Mouse (Mus musculus): ENCODE measurements around the gene Flrt1.
"Not testable (repeated sequence)": the region's sequence is repeated elsewhere in the genome, so short reads cannot be mapped to it uniquely, and the experiment has no call there.

The Flrt1 gene

DNA sequence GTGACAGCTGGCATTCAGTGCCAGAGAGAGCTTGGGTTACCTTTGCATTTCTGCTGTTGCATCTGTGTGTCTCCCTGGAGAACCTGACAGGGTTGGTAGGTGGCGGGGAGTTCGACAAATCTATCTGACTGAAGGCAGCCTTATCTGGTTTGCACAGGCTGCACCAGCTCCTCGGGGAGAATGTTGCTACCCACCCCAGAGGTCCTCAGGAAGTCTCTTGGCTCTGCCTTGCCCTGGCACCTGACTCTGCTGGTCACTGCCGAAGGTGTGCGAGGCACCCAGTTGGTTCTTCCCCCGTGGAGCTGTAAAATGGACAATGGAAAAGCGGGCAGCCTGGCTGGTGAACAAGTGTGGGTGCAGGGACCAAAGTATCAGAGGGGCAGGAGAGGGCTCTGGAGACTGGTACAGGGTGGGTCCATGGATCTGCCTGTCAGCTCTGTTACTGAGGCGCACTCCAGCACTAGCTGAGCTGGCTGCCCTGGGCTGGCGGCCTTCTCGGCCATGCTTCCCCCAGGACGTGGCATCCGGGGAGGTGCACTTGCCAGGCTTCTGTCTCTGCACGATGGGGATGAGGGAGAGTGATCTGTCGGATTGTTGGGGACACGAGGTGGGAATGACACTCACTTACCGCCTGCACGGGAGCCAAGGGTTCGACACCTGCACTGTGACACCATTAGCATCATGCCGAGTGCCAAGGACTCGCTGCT lies 38.0 kb downstream of the Flrt1 start:
- no peak for DNase-seq

- no peak for DNase-seq
These were observed 38.6 kb downstream of the Flrt1 start for GRCm38 (mm10) chr19:7066828-7067342.

DNA sequence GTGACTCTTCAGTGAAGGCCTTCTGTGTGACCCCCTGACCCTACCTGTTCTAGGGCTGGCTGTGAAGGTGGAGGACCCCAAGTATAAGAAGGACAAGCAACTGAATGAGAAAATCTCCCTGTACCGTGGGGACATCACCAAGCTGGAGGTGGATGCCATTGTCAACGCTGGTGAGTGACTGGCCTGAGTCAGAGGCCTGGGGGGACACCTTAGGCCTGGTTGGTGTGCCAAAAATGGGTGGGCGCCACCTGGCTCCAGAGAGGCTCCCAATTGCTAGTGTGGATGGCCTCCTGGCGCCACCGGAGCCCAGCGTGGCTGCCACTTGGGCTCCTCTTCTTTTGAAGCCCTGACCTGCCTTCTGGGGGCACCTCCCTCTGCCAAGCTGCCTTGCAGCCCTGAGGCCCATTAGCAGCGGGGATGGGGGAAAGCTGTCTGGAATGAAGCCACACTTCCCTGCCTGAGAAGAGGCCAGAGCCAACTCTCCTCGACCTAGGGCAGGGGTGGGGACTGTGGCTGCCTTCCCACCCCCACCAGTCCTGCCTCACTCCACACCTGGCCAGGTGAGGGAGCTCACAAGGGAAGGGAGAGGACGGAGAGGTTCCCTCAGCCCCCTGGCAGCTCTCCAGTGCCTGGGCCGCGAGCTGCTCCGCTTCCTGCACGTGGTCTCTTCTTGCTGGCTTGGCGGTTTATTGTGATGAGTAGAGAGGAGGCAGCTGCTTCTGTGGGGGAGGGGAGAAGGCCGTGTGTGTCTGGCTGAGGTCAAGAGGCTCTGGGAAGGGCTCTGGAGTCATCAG lies 39.3 kb downstream of the Flrt1 start:
- DNase-seq = no peak

GRCm38 (mm10) chr19:7064571-7064970 lies 41.0 kb downstream of the Flrt1 start:
- DNase-seq = peak; percentile 87 to 91

- no peak for DNase-seq
These were observed 42.6 kb downstream of the Flrt1 start for GRCm38 (mm10) chr19:7062916-7063315.

- DNase-seq = no peak
These were observed 43.4 kb downstream of the Flrt1 start for GRCm38 (mm10) chr19:7062110-7062509.

DNA sequence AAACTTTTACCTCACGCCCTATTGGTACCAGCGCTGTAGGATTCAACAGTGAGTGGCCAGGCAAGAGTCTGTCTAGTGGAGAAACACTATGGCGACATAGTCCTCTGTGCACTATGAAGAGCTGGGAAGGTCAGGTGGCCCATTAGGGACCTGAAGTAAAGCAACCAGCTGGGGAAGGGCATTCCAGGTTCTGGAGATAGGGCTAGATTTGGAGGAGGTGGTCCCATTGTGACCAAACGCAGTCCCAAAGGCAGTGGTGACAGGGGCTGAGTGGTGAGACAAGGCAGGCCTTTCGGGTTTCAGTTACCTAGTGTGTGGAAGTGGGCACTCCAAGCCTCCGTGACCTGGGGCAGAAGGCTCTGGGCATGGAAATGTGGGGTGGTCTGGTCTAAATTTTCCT lies 47.0 kb downstream of the Flrt1 start:
- no peak for DNase-seq

GRCm38 (mm10) chr19:7057722-7058207 lies 47.8 kb downstream of the Flrt1 start:
- peak; percentile 77 to 90 for DNase-seq

- peak in 1 of 2 experiments; percentile 52 for DNase-seq
These were observed 48.3 kb downstream of the Flrt1 start for GRCm38 (mm10) chr19:7057126-7057721.

DNA sequence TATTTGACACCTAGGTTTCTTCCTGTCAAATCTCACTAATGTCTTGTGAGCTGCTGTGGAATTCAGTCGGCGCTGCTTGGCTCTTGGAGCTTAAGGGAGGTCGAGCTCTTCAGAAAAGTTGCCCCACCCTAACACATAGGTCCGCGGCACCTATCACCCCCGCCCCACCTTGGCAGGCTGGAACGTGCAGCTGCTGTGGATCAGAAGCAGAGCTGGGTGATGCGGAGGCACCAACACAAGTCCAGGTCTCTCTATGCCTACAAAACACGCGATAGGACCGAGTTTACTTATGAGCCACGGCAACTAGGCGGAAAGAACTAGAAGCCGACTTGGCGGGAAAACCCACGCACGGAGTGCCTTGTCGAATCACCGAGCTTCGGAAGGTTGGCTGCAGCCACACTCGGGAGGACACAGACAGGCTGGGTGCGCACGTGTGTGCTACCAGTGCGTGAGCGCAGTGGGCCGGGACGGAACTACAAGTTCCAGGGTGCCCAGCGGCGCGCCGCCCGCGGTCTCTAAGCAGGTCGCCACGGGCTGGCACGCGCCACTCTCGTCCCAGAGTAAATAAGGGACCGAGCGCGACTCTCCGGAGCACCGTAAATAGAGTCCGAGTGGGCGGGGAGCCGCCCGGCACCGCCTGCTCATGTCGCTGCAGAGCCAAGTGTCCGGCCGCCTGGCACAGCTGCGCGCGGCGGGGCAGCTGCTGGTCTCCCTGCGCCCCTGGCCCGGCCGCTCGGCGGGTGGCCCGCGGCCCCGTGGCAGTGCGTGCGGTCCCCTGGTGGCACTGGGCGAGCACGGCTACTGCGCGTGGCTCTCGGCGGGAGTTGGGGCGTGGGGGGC lies 49.1 kb downstream of the Flrt1 start, which contains the start of gene Macrod1:
TSS of gene Macrod1 (plus strand) at position 563 of the 840 bp plus-strand sequence.
- peak; percentile 79 to 83 for DNase-seq

GRCm38 (mm10) chr19:7055173-7055572 lies 50.4 kb downstream of the Flrt1 start:
- DNase-seq = no peak

DNA sequence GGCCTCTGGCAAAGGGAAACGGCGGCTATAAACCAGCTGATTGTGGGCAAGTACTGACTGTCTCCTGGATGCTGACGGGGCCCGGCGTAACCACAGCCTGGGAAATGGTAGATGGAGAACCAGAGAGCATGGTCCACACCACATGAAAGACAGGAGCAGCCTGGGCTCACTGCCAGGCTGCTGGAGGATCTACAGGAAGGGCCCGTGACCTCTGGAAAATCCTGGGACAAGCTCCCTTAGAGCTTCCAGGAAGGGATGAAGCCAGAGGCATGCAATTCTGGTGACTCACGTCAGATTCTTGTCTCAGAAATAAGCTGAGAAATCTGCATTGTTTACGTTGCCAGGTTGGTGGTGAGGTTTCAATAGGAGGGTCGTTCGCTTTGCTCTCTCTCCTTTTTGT lies 50.8 kb downstream of the Flrt1 start:
- DNase-seq = no peak

- not testable (repeated sequence) for DNase-seq
These were observed 52.1 kb downstream of the Flrt1 start for GRCm38 (mm10) chr19:7053382-7053781.

GRCm38 (mm10) chr19:7044706-7045105 lies 60.8 kb downstream of the Flrt1 start:
- DNase-seq = no peak

- DNase-seq = no peak
These were observed 61.2 kb downstream of the Flrt1 start for GRCm38 (mm10) chr19:7044279-7044678.

Measured in cerebellum, adult 18-20 months (tissue).